Mouse (Mus musculus) embryonic facial prominence, embryonic 11.5 days (tissue): ENCODE results near the gene Cfap36. TPM values are rescaled to one million over a fixed set of nuclear protein-coding genes. Genes with fewer than 3 reads are reported as not detected.

Source experiments
- ATAC-seq: fragments of 200-750 bp; cut with Nextera tagmentation; replicated peaks from 2 replicates; pipeline ENCODE4 v1.8.0; 2017; ENCODE audit warnings: low read depth; ENCODE audit not compliant: insufficient number of reproducible peaks, low FRiP score, low TSS enrichment
- DNase-seq: peaks from one replicate; pipeline ENCODE4 v3.0.0-alpha.2; 2015; ENCODE audit warnings: low spot score
- H3K27ac ChIP-seq: fragments of 300-500 bp; sonication (generic); replicated peaks from 2 replicates; pipeline ENCODE4 v1.5.1; 2014; ENCODE audit warnings: mild to moderate bottlenecking, low read depth, low read length, control low read depth
- H3K27me3 ChIP-seq: fragments of 300-500 bp; sonication (generic); 2 replicates; pipeline ENCODE4 v1.6.1; 2014; ENCODE audit warnings: mild to moderate bottlenecking, low read length, moderate library complexity, mixed read lengths; ENCODE audit not compliant: control insufficient read depth, insufficient read depth
- H3K36me3 ChIP-seq: fragments of 300-500 bp; sonication (generic); replicated peaks from 2 replicates; pipeline ENCODE4 v1.6.1; 2014; ENCODE audit warnings: low read depth, mild to moderate bottlenecking, low read length, moderate library complexity, mixed read lengths; ENCODE audit not compliant: control insufficient read depth, insufficient read depth
- H3K4me1 ChIP-seq: fragments of 300-500 bp; sonication (generic); 2 replicates; pipeline ENCODE4 v1.6.1; 2014; ENCODE audit warnings: low read length, mixed read lengths; ENCODE audit not compliant: control insufficient read depth, insufficient read depth
- H3K4me2 ChIP-seq: fragments of 300-500 bp; sonication (generic); 2 replicates; pipeline ENCODE4 v1.6.1; 2014; ENCODE audit warnings: low read depth, mild to moderate bottlenecking, control low read depth, low read length, moderate library complexity
- H3K4me3 ChIP-seq: fragments of 300-500 bp; sonication (generic); 2 replicates; pipeline ENCODE4 v1.5.1; 2014; ENCODE audit warnings: low read depth, low read length, control low read depth
- H3K9ac ChIP-seq: fragments of 300-500 bp; sonication (generic); replicated peaks from 2 replicates; pipeline ENCODE4 v1.6.1; 2014; ENCODE audit warnings: mild to moderate bottlenecking, control low read depth, low read length
- H3K9me3 ChIP-seq: fragments of 300-500 bp; sonication (generic); replicated peaks from 2 replicates; pipeline ENCODE4 v1.6.1; 2016; ENCODE audit warnings: mild to moderate bottlenecking, low read length, inconsistent platforms, mixed read lengths; ENCODE audit not compliant: control insufficient read depth
- WGBS: fragments of 180-500 bp; shearing (Covaris S2); extraction: QIAGEN DNeasy Blood & Tissue Kit; methylation state at CpG from one replicate; pipeline ENCODE4 v1.1.7; 2014; 5-methylcytosine and 5-hydroxymethylcytosine counted together
- polyA plus RNA-seq: library from polyadenylated mRNA; unstranded; fragments of >200 nt; fragmentation: Nextera tagmentation; extraction: Ambion mirVana; gene quantifications from 2 replicates; pipeline ENCODE4 v1.2.1, GENCODE M21; 2014

Gene Cfap36
- polyA plus RNA-seq, 1 experiment from 2014 or later = 67.0 TPM

GRCm38 (mm10) chr11:29224754-29225153 is 22.5 kb downstream of the Cfap36 start:
- Histone ChIP-seq H3K4me2 (no peak overlapping the region), H3K4me1 (no peaks in the 10 kb centered on the region), H3K9me3 (no peaks in the 10 kb centered on the region), H3K27ac (no peak overlapping the region), H3K27me3 (no peaks in the 10 kb centered on the region), H3K9ac (no peak overlapping the region), H3K4me3 (no peak overlapping the region), H3K36me3 (peaks cover 2% of the 10 kb centered on the region)
- ATAC-seq (no peak), DNase-seq (no peak)
- WGBS = 92% methylated on average over 2 of the region's 2 CpGs

DNA sequence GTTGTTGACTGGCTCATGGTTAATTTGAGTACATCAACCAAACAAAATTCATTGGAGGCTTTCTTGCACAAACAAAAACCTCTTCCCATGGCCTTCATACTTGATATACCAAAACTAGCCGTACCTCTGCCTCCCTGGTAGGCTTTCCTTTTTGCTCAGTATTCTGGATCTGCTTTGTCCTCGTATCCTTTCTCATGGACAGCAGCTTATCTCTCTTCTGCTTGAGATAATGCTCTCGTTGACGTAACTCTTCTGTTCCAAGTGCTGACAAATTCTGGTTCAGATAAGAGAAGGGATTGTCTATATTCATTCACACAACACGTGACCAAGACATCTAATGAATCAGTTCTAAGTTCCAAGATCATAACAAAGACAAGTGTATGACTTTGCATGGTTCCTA is 24.9 kb downstream of the Cfap36 start:
- Histone ChIP-seq H3K4me2 (no peak overlapping the region), H3K4me3 (no peak overlapping the region), H3K4me1 (no peaks in the 10 kb centered on the region), H3K36me3 (peaks cover 2% of the 10 kb centered on the region), H3K27me3 (no peaks in the 10 kb centered on the region), H3K27ac (no peak overlapping the region), H3K9me3 (no peaks in the 10 kb centered on the region), H3K9ac (no peak overlapping the region)
- no peak for DNase-seq
- 94% methylated on average over 5 of the region's 5 CpGs for WGBS
- ATAC-seq = no peak

DNA sequence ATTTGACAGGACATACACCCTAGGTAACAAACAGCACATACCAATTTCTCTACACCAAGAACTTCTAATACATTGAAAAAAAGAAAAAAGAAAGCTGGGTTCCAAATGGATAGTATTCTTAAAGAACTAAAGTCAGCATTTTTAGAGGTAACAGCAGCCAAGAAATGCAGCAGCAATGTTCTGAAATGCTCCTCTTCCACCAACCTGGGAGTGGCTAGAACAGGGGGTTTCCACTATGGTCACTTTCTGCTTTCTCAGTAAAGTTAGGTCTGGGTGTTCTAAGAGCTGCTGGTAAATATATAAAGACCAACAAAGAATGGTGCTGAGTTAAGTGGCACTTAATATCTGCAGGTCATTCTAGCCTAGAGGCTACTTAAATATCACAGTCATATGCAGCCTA is 28.2 kb downstream of the Cfap36 start:
- H3K4me3 ChIP-seq = no peak overlapping the region
- H3K9me3 ChIP-seq = no peaks in the 10 kb centered on the region
- no peak for DNase-seq
- H3K27ac ChIP-seq = no peak overlapping the region
- peaks cover 7% of the 10 kb centered on the region for H3K36me3 ChIP-seq
- no peak for ATAC-seq
- no peak overlapping the region for H3K4me2 ChIP-seq
- no peaks in the 10 kb centered on the region for H3K27me3 ChIP-seq
- no peaks in the 10 kb centered on the region for H3K4me1 ChIP-seq
- no peak overlapping the region for H3K9ac ChIP-seq

DNA sequence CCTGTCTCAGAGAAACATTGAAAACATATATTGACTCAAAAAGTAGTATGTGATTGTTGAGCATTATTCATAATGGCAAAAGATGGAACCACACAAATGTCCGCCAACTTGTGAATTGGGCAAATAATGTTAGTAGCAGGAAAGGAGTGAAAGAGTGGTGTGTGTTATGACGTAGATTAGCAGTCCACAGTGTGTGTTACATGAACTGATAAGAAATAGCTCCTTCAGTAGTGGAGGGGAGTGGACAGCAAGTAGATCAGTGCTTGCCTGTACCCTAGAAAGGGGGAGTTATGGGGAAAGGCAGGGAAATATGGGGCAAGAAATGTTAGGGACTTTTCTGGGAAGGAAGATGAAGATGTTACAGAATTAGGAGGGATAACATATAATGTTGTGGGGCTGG is 31.0 kb downstream of the Cfap36 start:
- ATAC-seq (no peak), DNase-seq (no peak)
- H3K4me3 ChIP-seq = no peak overlapping the region
- no peak overlapping the region for H3K27ac ChIP-seq
- no peaks in the 10 kb centered on the region for H3K4me1 ChIP-seq
- 90% methylated on average over 2 of the region's 2 CpGs for WGBS
- H3K9me3 ChIP-seq = no peaks in the 10 kb centered on the region
- H3K27me3 ChIP-seq = no peaks in the 10 kb centered on the region
- H3K36me3 ChIP-seq = peaks cover 6% of the 10 kb centered on the region
- H3K4me2 ChIP-seq = no peak overlapping the region
- H3K9ac ChIP-seq = no peak overlapping the region

GRCm38 (mm10) chr11:29209774-29210173 is 37.4 kb downstream of the Cfap36 start:
- no peaks in the 10 kb centered on the region for H3K27me3 ChIP-seq
- H3K9me3 ChIP-seq = no peaks in the 10 kb centered on the region
- 93% methylated on average over 2 of the region's 2 CpGs for WGBS
- no peaks in the 10 kb centered on the region for H3K4me1 ChIP-seq
- no peak overlapping the region for H3K4me3 ChIP-seq
- DNase-seq (no peak), ATAC-seq (no peak)
- no peak overlapping the region for H3K9ac ChIP-seq
- H3K36me3 ChIP-seq = no peaks in the 10 kb centered on the region; the same call in 1 of the 2 replicates
- no peak overlapping the region for H3K27ac ChIP-seq
- no peak overlapping the region for H3K4me2 ChIP-seq

- WGBS = 85% methylated on average over 5 of the region's 5 CpGs
- DNase-seq (no peak), ATAC-seq (no peak)
- Histone ChIP-seq H3K4me1 (no peaks in the 10 kb centered on the region), H3K9me3 (no peaks in the 10 kb centered on the region), H3K27me3 (no peaks in the 10 kb centered on the region), H3K4me3 (no peak overlapping the region), H3K4me2 (no peak overlapping the region), H3K36me3 (peaks cover 2% of the 10 kb centered on the region; the same call in 1 of the 2 replicates), H3K9ac (no peak overlapping the region), H3K27ac (no peak overlapping the region)
Observed at GRCm38 (mm10) chr11:29203653-29204052, 43.6 kb downstream of the Cfap36 start.

GRCm38 (mm10) chr11:29188981-29189380 is 58.2 kb downstream of the Cfap36 start:
- no peak for DNase-seq
- H3K27ac ChIP-seq = no peak overlapping the region
- no peak overlapping the region for H3K9ac ChIP-seq
- H3K27me3 ChIP-seq = no peaks in the 10 kb centered on the region
- H3K4me1 ChIP-seq = no peaks in the 10 kb centered on the region
- H3K4me2 ChIP-seq = no peak overlapping the region
- no peaks in the 10 kb centered on the region; the same call in 1 of the 2 replicates for H3K36me3 ChIP-seq
- no peaks in the 10 kb centered on the region for H3K9me3 ChIP-seq
- H3K4me3 ChIP-seq = no peak overlapping the region
- WGBS = 84% methylated on average over 2 of the region's 2 CpGs
- ATAC-seq = no peak

DNA sequence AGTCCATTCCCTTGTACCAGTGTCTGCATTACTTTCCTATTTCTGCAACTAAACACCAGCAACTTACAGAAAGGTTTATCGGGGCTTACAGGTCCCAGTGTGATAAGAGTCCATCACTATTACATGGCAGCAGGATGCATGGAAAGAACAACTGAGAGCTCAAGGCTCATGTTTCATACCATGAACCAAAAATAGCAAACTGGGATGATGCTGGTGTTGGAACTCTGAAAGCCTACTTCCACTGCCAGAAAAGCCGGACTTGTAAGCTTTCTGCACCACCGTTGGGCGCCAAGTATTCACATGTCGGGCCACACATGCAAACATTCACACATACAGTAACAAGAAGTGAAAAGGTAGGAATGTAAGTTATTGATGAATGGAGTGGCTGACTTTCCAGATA is 65.5 kb downstream of the Cfap36 start:
- H3K36me3 ChIP-seq = no peaks in the 10 kb centered on the region
- H3K27ac ChIP-seq = no peak overlapping the region
- H3K27me3 ChIP-seq = no peaks in the 10 kb centered on the region
- no peaks in the 10 kb centered on the region for H3K9me3 ChIP-seq
- DNase-seq (no peak), ATAC-seq (no peak)
- no peak overlapping the region for H3K4me2 ChIP-seq
- no peak overlapping the region for H3K4me3 ChIP-seq
- WGBS = 95% methylated on average over 5 of the region's 5 CpGs
- H3K4me1 ChIP-seq = no peaks in the 10 kb centered on the region
- H3K9ac ChIP-seq = no peak overlapping the region
